Mouse (Mus musculus) fat pad, adult 2 months (tissue): ENCODE measurements around the gene Ddx58.

ENCODE experiments used
- DNase-seq: peaks from one replicate; pipeline ENCODE4 v3.0.0-alpha.2; 2011; ENCODE audit warnings: low read depth, low spot score; ENCODE audit errors: extremely low read depth

Ddx58 gene

GRCm38 (mm10) chr4:40239409-40240271 lies at the start of gene Ddx58:
Gene Ddx58 (minus strand): TSS chr4:40239828.
- no peak for DNase-seq

- no peak for DNase-seq
These were observed 49.4 kb upstream of the Ddx58 start for GRCm38 (mm10) chr4:40289046-40289445.

GRCm38 (mm10) chr4:40287415-40287814 lies 47.8 kb upstream of the Ddx58 start:
- DNase-seq = no peak

GRCm38 (mm10) chr4:40285582-40285981 lies 46.0 kb upstream of the Ddx58 start:
- DNase-seq = no peak

GRCm38 (mm10) chr4:40279276-40279900 lies 39.8 kb upstream of the Ddx58 start, which contains the start of gene Ndufb6:
Gene Ndufb6 (minus strand): TSS chr4:40279421.
- DNase-seq = no peak

GRCm38 (mm10) chr4:40278880-40279275 lies 39.2 kb upstream of the Ddx58 start:
- DNase-seq = no peak

GRCm38 (mm10) chr4:40269430-40270032 lies 29.9 kb upstream of the Ddx58 start, which contains the start of the genes Smim27 and Topors:
Gene Smim27 (plus strand): TSS chr4:40269579.
Gene Topors (minus strand): TSS chr4:40269850.
- DNase-seq = peak; percentile 70

GRCm38 (mm10) chr4:40268835-40269234 lies 29.2 kb upstream of the Ddx58 start:
- no peak for DNase-seq

- no peak for DNase-seq
These were observed 28.7 kb upstream of the Ddx58 start for GRCm38 (mm10) chr4:40268204-40268813.

- no peak for DNase-seq
These were observed 28.1 kb upstream of the Ddx58 start for GRCm38 (mm10) chr4:40267681-40268080.

- no peak for DNase-seq
These were observed 24.7 kb upstream of the Ddx58 start for GRCm38 (mm10) chr4:40264321-40264720.

GRCm38 (mm10) chr4:40254385-40255103 lies 14.9 kb upstream of the Ddx58 start:
- no peak for DNase-seq

- no peak for DNase-seq
These were observed 14.1 kb upstream of the Ddx58 start for GRCm38 (mm10) chr4:40253766-40254165.

- no peak for DNase-seq
These were observed 11.4 kb upstream of the Ddx58 start for GRCm38 (mm10) chr4:40250984-40251383.

- no peak for DNase-seq
These were observed 4.4 kb upstream of the Ddx58 start for GRCm38 (mm10) chr4:40244035-40244434.

GRCm38 (mm10) chr4:40243006-40243405 lies 3.4 kb upstream of the Ddx58 start:
- DNase-seq = no peak

GRCm38 (mm10) chr4:40241928-40242327 lies 2.3 kb upstream of the Ddx58 start:
- no peak for DNase-seq

GRCm38 (mm10) chr4:40240272-40240744 lies 680 bp upstream of the Ddx58 start:
- no peak for DNase-seq

- DNase-seq = no peak
These were observed 882 bp downstream of the Ddx58 start for GRCm38 (mm10) chr4:40238483-40239408.
